Mouse (Mus musculus) brain, embryonic 14.5 days (tissue): Measurements from ENCODE around the gene Tex264.

Experiments
- CTCF ChIP-seq: fragments of 200-500 bp; IDR thresholded peaks from 2 replicates; pipeline ENCODE4 v1.5.1; 2012; ENCODE audit warnings: inconsistent platforms, mild to moderate bottlenecking, moderate library complexity, borderline replicate concordance; ENCODE audit not compliant: insufficient read depth, insufficient read length; ENCODE audit errors: extremely low read depth
- POLR2A ChIP-seq: fragments of 200-500 bp; IDR thresholded peaks from 2 replicates; pipeline ENCODE4 v1.6.1; 2012; ENCODE audit warnings: mild to moderate bottlenecking, inconsistent platforms, borderline replicate concordance; ENCODE audit not compliant: poor library complexity, insufficient read depth, insufficient read length, severe bottlenecking; ENCODE audit errors: extremely low read depth

DNA sequence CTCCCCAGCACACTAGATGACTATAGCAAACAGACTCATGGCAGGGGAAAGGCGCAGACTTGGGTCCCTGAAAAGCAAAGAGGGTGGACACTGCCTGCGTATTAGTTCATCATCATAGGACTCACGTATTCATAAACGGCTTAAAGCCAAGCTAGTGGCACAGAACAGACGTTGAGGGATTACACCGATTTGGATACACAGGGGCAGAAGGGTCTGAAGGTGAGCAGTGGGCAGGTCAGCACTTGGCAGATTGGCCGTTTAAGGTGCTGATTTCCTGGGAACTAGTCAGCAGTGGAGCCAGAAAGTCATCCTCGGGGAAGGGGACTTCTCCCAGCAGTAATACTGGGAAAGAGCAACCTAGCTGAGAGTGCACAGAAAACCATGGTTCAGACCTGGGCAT, 3.1 kb upstream of the Tex264 start:
- TF ChIP-seq POLR2A: no peak
- no peak for TF ChIP-seq CTCF
